Mouse (Mus musculus) adrenal gland, postnatal 4 days (tissue): ENCODE measurements around the gene Fktn. TPM values are rescaled to one million over a fixed set of nuclear protein-coding genes. Genes with fewer than 3 reads are reported as not detected.
A peak's percentile ranks its signal among the peaks of the same experiment; 100 is the strongest.

ENCODE experiments used
- DNase-seq, 2 experiments: peaks; one replicate each; pipeline ENCODE4 v3.0.0; 2021 to 2022; ENCODE audit warnings: low spot score in 2 of 2, mixed read lengths in 2 of 2
- total RNA-seq, 2 experiments: library from RNA; stranded (reverse); gene quantifications; 2 replicates each; pipeline ENCODE4 v1.2.3; 2021

Gene Fktn
- total RNA-seq, 2 experiments from 2014 or later: 14.6 to 15.2 TPM

- DNase-seq: peak; percentile 58 to 68
Observed at GRCm38 (mm10) chr4:53825821-53826605, 112.2 kb downstream of the Fktn start, which contains the start of gene Tmem38b. Tmem38b (plus strand) TSS chr4:53826045.

- no peak for DNase-seq
Observed at GRCm38 (mm10) chr4:53826641-53827248, 112.9 kb downstream of the Fktn start.

Other genes starting within 250 kb of the Fktn start
- gene Fsd1l, start 82.5 kb upstream of the Fktn start, total RNA-seq: 10 to 100 TPM; 14.1 to 17.0 TPM
- under 1 TPM; 0.17 to 0.22 TPM for gene Tal2, start 65.7 kb downstream of the Fktn start, total RNA-seq
- gene Tmem38b, start 112.0 kb downstream of the Fktn start, total RNA-seq: 10 to 100 TPM; 21.5 to 24.3 TPM